Mouse (Mus musculus): ENCODE measurements around the gene Gm13290.
"Not testable (repeated sequence)": the region's sequence is repeated elsewhere in the genome, so short reads cannot be mapped to it uniquely, and the experiment has no call there.

DNA sequence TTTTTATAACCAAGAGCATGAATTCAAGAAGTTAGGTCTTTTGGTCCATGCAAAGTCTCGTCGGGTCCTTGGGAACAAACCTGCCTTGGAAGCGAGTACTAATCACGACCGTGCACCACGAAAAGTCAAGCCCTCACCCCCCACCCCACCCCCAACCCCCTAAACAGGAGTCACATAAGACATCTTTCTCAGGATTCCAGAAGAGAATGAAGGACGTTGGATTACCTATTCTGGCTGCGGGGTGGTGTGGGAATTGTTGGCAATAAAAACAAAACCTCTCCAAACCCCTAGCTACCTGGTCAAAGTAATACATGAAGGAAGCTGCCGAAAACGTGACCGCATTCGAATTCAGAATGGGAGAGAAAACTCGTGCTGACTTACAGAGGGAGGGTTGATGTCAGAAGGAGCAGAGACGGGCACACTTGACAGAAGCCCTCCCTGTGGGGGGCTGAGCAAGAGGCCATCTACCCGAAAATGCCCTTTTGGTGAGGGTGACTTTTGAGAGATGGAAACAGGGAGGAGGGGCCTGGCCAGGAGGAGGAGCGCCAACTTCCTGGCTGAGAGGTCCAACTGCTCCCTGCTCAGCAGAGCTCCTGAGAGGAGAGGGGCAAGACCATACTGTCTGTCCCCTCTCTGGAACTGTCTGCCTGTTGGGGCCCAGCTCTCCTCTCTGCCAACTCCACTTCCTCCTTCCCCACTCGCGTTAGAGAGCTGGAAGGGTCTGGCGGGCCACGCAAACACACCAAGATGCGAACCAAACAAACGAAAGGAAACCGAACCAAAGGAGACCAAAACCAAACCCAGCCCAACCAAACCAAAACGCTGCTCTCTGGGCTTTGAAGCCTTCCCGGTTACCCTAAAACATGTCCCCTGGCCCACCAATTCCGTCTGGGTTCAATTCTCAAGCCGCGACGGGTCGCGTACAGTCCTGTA, 16.8 kb upstream of the Gm13290 start:
- TF ChIP-seq CTCF (IDR thresholded peaks at IDR 0.05; ENCODE audit: control insufficient read depth, insufficient read depth, insufficient replicate concordance, low read depth, low read length); POLR2A (IDR thresholded peaks at IDR 0.05; ENCODE audit: control insufficient read depth, low read depth, low read length): not testable (repeated sequence)

All from testis, adult 2 months (tissue).